Mouse (Mus musculus) E14TG2a.4 (cell line): ENCODE measurements around the gene Spag6.

ENCODE experiments used
- H3K27me3 ChIP-seq: 2 replicates; pipeline ENCODE4 v1.6.1; 2014; ENCODE audit warnings: low read length, control low read depth; ENCODE audit not compliant: insufficient read depth
- H3K36me3 ChIP-seq: 2 replicates; pipeline ENCODE4 v1.6.1; 2014; ENCODE audit warnings: low read length, control low read depth; ENCODE audit not compliant: insufficient read depth
- H3K4me1 ChIP-seq: replicated peaks from 2 replicates; pipeline ENCODE4 v1.6.1; 2014; ENCODE audit warnings: low read depth, low read length, control low read depth
- H3K4me3 ChIP-seq: replicated peaks from 2 replicates; pipeline ENCODE4 v1.5.1; 2014; ENCODE audit warnings: mild to moderate bottlenecking, low read length
- H3K9me3 ChIP-seq: 2 replicates; pipeline ENCODE4 v1.6.1; 2014; ENCODE audit warnings: low read length, control low read depth
- CTCF ChIP-seq: conservative IDR thresholded peaks from 2 replicates; pipeline ENCODE4 v1.5.1; 2014; ENCODE audit warnings: low read length
- NANOG ChIP-seq: IDR thresholded peaks from 2 replicates; pipeline ENCODE4 v1.6.1; 2014; ENCODE audit warnings: borderline replicate concordance, low read length, mixed read lengths
- POU5F1 ChIP-seq: IDR thresholded peaks from 2 replicates; pipeline ENCODE4 v1.6.1; 2014; ENCODE audit warnings: low read length, borderline replicate concordance

Spag6 gene

GRCm38 (mm10) chr2:18772413-18772812 lies 78.6 kb downstream of the Spag6 start:
- Histone ChIP-seq H3K4me1 (no peaks in the 10 kb centered on the region; the same call in 1 of the 2 replicates), H3K36me3 (no peaks in the 10 kb centered on the region), H3K9me3 (no peaks in the 10 kb centered on the region), H3K4me3 (no peak overlapping the region), H3K27me3 (peaks cover 33% of the 10 kb centered on the region)
- TF ChIP-seq POU5F1 (no peak), NANOG (no peak), CTCF (no peak)

GRCm38 (mm10) chr2:18774326-18774725 lies 80.5 kb downstream of the Spag6 start:
- H3K4me1 ChIP-seq = no peaks in the 10 kb centered on the region
- H3K27me3 ChIP-seq = peaks cover 28% of the 10 kb centered on the region
- H3K4me3 ChIP-seq = no peak overlapping the region
- no peak for TF ChIP-seq NANOG
- no peak for TF ChIP-seq POU5F1
- no peak for TF ChIP-seq CTCF
- no peaks in the 10 kb centered on the region for H3K9me3 ChIP-seq
- H3K36me3 ChIP-seq = no peaks in the 10 kb centered on the region

DNA sequence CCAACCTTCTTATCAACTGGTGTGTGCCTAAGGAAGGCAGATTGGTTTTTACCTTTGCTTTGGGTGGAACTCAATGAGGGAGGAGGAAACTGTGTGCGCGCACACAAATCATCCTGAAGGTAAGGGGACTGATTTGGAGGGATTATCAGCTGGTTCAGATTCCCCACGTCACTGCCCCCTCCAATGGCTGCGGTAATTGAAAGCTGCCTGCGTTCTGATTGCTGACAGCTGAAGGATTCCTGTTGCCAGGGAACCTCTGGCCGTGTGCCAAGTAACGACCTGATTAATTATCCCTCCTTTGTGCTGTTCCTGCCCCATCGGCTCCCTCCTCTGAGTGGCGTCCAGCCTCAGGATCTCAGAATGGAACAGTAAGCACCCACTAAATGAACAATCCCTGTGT lies 84.4 kb downstream of the Spag6 start:
- H3K9me3 ChIP-seq = no peaks in the 10 kb centered on the region
- TF ChIP-seq NANOG = no peak
- H3K4me3 ChIP-seq = no peak overlapping the region
- no peaks in the 10 kb centered on the region for H3K36me3 ChIP-seq
- no peaks in the 10 kb centered on the region for H3K4me1 ChIP-seq
- H3K27me3 ChIP-seq = peaks cover 17% of the 10 kb centered on the region

DNA sequence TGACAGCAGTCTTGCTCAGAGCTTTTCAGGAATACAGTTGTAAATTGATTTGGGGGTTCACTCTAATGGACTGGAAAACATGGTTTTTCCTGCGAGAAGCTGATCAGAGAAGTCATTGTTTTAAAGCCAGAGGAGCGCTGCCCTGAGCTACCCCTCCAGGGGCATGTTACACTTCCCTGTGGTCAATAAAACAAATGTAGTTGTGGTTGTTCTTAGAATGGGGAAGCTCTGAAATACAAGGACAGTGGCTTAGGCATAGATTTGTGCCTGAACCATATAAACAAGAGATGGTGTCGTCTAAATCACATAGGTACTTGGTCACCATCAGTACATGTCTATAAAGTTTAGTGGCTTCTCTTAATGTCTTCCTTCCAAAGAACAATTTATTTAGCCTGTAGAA lies 86.0 kb downstream of the Spag6 start:
- H3K36me3 ChIP-seq = no peaks in the 10 kb centered on the region
- peaks cover 17% of the 10 kb centered on the region for H3K27me3 ChIP-seq
- no peaks in the 10 kb centered on the region for H3K9me3 ChIP-seq
- no peak overlapping the region for H3K4me3 ChIP-seq
- no peaks in the 10 kb centered on the region for H3K4me1 ChIP-seq
- TF ChIP-seq POU5F1 = no peak
- TF ChIP-seq NANOG = no peak
- no peak for TF ChIP-seq CTCF

GRCm38 (mm10) chr2:18781296-18781695 lies 87.5 kb downstream of the Spag6 start:
- TF ChIP-seq NANOG (no peak), CTCF (no peak), POU5F1 (no peak)
- H3K9me3 ChIP-seq = no peaks in the 10 kb centered on the region
- no peak overlapping the region for H3K4me3 ChIP-seq
- no peaks in the 10 kb centered on the region for H3K36me3 ChIP-seq
- peaks cover 12% of the 10 kb centered on the region; the same call in 1 of the 2 replicates for H3K27me3 ChIP-seq
- no peaks in the 10 kb centered on the region for H3K4me1 ChIP-seq

GRCm38 (mm10) chr2:18794261-18794660 lies 100.4 kb downstream of the Spag6 start:
- Histone ChIP-seq H3K36me3 (no peaks in the 10 kb centered on the region), H3K9me3 (no peaks in the 10 kb centered on the region), H3K4me1 (no peaks in the 10 kb centered on the region), H3K27me3 (peaks cover 33% of the 10 kb centered on the region), H3K4me3 (no peak overlapping the region)
- no peak for TF ChIP-seq NANOG
- no peak for TF ChIP-seq CTCF
- no peak for TF ChIP-seq POU5F1

DNA sequence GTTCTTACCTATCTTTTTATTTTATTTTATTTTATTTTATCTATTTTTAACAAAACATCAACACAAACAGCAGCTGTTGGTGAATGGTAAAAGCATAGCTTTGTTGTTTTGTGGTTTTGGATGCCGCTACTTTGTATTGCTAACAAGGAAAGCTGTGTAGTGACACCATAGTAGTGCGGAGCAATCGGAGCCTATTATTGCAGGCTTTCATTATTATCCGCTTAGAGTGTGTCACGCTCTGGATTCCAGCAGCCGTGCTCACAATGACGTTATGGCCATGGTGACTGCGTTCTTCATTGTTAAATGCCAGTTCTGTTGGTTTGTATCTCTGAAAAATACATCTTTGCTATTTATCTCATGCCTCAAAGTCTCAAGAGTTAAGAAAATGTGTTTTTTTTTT lies 103.9 kb downstream of the Spag6 start:
- Histone ChIP-seq H3K9me3 (no peaks in the 10 kb centered on the region), H3K4me1 (peaks cover 27% of the 10 kb centered on the region), H3K27me3 (peaks cover 65% of the 10 kb centered on the region), H3K36me3 (no peaks in the 10 kb centered on the region), H3K4me3 (no peak overlapping the region)
- no peak for TF ChIP-seq NANOG
- no peak for TF ChIP-seq CTCF
- TF ChIP-seq POU5F1 = no peak

DNA sequence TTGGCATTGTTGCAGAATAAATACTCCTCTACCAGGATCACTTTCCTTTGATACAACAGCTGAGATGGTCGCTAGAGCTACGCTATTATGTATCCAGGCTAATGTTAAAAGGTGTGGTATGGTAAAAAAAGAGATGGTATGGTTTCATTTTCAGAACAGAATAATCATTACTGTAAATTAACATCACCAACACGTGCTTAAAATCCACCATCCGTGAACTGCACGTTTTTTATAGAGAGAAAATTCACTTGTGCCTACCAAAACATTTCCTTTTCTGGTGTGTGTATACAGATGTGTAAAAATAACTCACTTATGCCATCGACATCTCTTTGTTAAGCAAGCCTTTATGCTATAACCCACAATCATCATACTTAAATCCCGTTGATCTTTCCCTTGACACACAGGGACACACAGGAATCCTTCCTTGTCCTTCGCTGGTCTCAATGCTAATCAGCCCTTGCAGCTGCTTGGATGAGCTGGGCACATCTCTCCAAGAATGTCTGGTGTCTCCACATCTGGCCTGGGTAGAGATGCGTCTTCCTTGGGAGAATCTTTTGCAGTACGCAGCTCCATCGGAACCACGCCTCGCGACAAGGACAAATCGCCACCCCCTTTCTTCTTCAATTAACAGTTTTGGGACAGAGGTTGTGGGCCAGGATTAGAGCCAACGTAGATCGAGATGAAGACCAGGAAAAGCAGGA lies 105.6 kb downstream of the Spag6 start:
- no peak for TF ChIP-seq CTCF
- no peak for TF ChIP-seq NANOG
- TF ChIP-seq POU5F1 = no peak
- Histone ChIP-seq H3K27me3 (peaks cover 75% of the 10 kb centered on the region), H3K36me3 (no peaks in the 10 kb centered on the region), H3K9me3 (no peaks in the 10 kb centered on the region), H3K4me1 (peaks cover 27% of the 10 kb centered on the region), H3K4me3 (peak overlapping the region; percentile 70)
